Mouse (Mus musculus): ENCODE results near the gene Sdf2l1. TPM values are rescaled to one million over a fixed set of nuclear protein-coding genes. Genes with fewer than 3 reads are reported as not detected.
A peak's percentile ranks its signal among the peaks of the same experiment; 100 is the strongest.

Sdf2l1 gene
- polyA plus RNA-seq, 1 experiment from 2014 or later, result 42.9 TPM

MicroRNAs within 50 kb of the gene (microRNA counts, 519-probe panel; counts per million panel counts)
- microRNA mmu-miR-130b (5,608 counts per million, percentile 92 among the panel's probes with 10 or more counts), microRNA mmu-miR-301b (4,622 counts per million, percentile 83 among the panel's probes with 10 or more counts)

Small RNA genes lying within 50 kb of the gene (microRNA-seq; reads per million reads assigned to microRNA genes)
- 8,633 reads per million, percentile 95 among the genes with 10 or more reads in this experiment for gene Mir130b
- 239 reads per million, percentile 62 among the genes with 10 or more reads in this experiment for gene Mir301b

Other genes starting within 250 kb of the Sdf2l1 start
- gene Ppm1f, start 235.9 kb downstream of the Sdf2l1 start, polyA plus RNA-seq (2015; fragmentation: Nextera tagmentation; extraction: Ambion mirVana), result 26.9 and 29.4 TPM in 2 replicates
- 160 and 173 TPM in 2 replicates for gene Mapk1, start 149.0 kb downstream of the Sdf2l1 start, polyA plus RNA-seq (2015; fragmentation: Nextera tagmentation; extraction: Ambion mirVana)
- gene Ypel1, start 62.7 kb downstream of the Sdf2l1 start, polyA plus RNA-seq (2015; fragmentation: Nextera tagmentation; extraction: Ambion mirVana), result 155 TPM in 2 replicates
- 168 and 171 TPM in 2 replicates for gene Ppil2, start 21.1 kb downstream of the Sdf2l1 start, polyA plus RNA-seq (2015; fragmentation: Nextera tagmentation; extraction: Ambion mirVana)
- 34.1 and 35.5 TPM in 2 replicates for gene 2610318N02Rik, start 7.2 kb downstream of the Sdf2l1 start, polyA plus RNA-seq (2015; fragmentation: Nextera tagmentation; extraction: Ambion mirVana)
- gene Ydjc, start 12.2 kb upstream of the Sdf2l1 start, polyA plus RNA-seq (2015; fragmentation: Nextera tagmentation; extraction: Ambion mirVana), result 21.5 and 22.0 TPM in 2 replicates
- 1.1 and 1.4 TPM in 2 replicates for gene Ccdc116, start 14.8 kb upstream of the Sdf2l1 start, polyA plus RNA-seq (2015; fragmentation: Nextera tagmentation; extraction: Ambion mirVana)
- 330 and 342 TPM in 2 replicates for gene Ube2l3, start 70.3 kb upstream of the Sdf2l1 start, polyA plus RNA-seq (2015; fragmentation: Nextera tagmentation; extraction: Ambion mirVana)
- 2.1 and 2.5 TPM in 2 replicates for gene Rimbp3, start 76.2 kb upstream of the Sdf2l1 start, polyA plus RNA-seq (2015; fragmentation: Nextera tagmentation; extraction: Ambion mirVana)
- 13.2 and 13.6 TPM in 2 replicates for gene Hic2, start 101.2 kb upstream of the Sdf2l1 start, polyA plus RNA-seq (2015; fragmentation: Nextera tagmentation; extraction: Ambion mirVana)
- 24.1 and 28.1 TPM in 2 replicates for gene Tmem191c, start 143.7 kb upstream of the Sdf2l1 start, polyA plus RNA-seq (2015; fragmentation: Nextera tagmentation; extraction: Ambion mirVana)
- 1.1 and 2.2 TPM in 2 replicates for gene Serpind1, start 199.0 kb upstream of the Sdf2l1 start, polyA plus RNA-seq (2015; fragmentation: Nextera tagmentation; extraction: Ambion mirVana)

Measured in midbrain, embryonic 13.5 days (tissue).